Mouse (Mus musculus): Measurements from ENCODE around the gene Bri3. TPM values are rescaled to one million over a fixed set of nuclear protein-coding genes. Genes with fewer than 3 reads are reported as not detected.

Gene Bri3
- total RNA-seq (2022), result 10 to 100 TPM; 35.7 to 43.3 (median 40.9) TPM

DNA sequence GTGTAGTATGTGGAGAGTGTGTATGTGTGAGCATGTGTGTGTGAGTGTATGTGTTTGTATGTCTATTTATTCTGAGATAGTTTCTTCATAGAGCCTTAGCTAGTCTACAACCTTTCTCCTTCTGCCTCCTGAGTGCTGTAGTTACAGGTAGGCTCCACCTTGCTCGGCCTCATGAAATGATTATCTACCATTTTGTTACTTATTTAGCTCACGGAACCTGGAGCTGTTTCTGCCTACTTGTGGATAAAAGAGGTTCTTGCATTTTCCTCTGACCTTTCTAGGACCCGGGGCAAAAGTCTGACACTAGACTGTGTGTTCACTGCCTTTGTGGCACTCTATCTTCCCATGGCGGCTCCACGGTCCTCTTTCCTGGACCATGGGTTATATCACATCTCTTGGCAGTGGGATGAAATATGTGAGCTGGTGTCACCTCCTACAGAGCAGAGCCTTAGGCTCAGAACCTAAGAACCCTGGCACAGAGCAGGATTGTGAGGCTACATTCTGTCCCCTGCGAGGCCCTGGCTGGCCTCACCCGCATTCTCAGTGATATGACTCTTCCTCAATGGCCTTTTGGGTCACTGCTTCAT, at the start of gene Bri3:
Gene Bri3, plus strand, starts transcription at position 537 of the 587 bp plus-strand sequence.
- no peak for DNase-seq (ENCODE audit: low spot score in 2 of 2)

DNA sequence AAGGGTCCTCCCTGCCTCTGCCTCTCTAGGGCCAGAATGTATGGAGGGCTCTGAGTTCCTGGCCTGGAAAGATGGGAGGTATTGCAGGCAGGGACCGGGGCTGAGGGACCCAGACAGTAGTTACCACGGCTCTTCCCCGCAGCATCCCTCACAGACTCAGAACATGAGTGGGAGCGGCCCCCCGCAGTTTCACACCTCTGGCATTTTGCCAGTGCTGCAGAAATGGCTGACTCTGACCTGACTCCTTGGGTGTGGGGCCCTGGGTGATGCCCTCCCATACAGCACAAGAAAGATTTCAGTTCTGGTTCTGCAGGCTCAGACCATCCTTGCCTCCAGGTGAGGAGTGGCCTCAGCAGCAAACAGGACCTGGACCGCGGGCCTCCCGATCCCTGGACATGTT, 48.7 kb upstream of the Bri3 start:
- no peak for DNase-seq (ENCODE audit: low spot score in 2 of 2)

DNA sequence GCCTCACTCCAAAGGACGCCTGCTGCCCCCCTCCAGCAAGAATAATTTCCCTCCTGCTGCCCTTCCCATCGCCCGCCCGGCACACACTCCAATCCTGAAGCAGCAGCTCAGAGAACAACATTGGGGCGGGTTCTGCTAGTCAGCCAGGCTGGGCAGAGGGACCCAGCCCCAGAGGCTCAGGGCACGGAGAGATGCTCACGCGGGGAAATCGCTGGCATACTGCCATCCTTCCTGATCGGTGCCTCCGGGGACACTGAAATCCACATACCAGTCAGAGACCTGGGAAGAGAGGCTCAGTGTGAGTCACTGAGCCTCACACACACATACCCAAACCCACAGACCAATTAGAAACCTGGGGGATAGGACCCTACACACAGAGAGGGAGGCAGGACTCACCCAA, 43.6 kb upstream of the Bri3 start:
- DNase-seq (ENCODE audit: low spot score in 2 of 2), result no peak

DNA sequence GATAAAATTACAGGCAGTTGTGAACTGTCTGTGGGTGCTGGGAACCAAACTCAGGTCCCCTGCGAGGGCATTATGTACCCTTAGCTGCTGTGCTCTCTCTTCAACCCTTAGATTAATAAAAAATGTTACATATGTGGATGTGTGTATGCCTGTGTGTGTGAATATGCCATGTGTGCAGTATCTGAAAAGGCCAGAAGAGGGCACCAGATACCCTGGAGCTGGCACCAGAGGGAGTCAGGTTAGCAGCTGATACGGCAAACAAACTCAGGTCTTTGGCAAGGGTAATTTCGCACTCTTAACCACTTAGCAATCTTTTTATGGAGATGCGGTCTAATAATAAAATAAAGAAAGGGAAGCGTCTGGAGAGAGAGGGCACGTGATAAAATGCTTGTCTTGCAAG, 41.8 kb upstream of the Bri3 start:
- no peak for DNase-seq (ENCODE audit: low spot score in 2 of 2)

DNA sequence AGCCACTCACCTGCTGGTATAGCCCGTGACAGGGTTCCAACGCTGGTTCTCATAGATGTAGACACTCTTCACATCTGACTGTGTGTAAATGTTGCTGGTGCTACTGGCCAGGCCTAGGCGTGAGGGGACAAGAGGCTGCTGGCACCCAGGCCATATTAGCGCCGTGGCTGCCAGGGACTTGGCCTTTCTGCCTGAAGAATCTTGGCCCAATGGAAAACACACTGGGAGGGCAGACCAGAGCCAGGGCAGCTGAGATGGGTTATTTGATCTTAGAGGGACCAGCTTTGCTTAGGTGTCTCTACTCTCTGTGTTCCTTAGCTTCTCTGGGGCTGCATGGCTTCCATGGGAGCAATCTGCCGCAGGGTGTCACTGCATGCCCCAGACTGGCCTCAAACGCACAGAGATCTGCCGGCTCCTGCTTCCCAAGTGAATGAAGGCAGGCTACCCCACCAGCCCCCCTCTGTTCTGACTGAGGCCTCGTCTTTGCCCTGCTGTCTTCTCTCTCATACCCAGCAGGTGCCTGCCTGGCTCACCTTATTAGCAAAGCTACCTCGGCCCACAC, 40.8 kb upstream of the Bri3 start:
- peak; percentile 41 to 73 for DNase-seq (ENCODE audit: low spot score in 2 of 2)

DNA sequence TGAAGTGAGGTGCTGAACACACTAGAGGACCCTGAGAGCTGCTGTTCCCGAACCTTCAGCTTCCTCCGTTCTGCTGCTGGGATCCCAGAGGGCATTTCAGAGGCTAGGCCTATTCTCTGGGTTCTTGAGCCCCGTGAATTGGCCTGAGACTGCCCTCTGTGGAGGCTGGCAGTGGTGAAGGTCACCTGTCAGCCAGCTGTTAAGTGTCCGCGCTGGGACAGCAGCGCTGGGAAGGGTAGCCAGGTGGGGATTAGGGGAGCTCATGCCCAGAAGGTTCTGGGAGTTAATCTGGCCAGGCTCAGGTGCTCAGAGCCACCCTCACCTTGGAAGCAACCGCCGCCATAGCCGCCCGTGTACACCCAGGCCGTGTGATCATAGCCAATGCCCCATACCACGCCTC, 39.9 kb upstream of the Bri3 start:
- no peak for DNase-seq (ENCODE audit: low spot score in 2 of 2)

DNA sequence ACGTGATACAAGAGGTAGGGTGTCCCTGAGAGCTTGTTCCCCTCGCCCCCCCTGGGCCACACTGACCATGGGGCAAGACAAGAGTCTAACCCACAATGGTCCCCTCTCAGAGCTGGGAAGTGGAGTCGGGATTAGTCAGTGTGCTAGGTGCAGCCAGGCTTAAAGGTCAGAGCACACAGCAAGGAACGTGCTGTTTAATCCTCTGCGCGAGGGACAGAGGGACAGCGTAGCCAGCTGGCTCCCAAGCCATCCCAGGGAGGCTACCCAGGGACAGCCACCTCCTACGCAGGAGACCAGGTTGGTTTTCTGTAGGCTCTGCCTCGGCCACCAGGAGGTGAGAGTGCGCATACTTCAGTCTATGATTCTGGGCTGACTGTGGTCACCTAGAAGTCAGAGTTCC, 39.3 kb upstream of the Bri3 start:
- DNase-seq (ENCODE audit: low spot score in 2 of 2), result no peak

DNA sequence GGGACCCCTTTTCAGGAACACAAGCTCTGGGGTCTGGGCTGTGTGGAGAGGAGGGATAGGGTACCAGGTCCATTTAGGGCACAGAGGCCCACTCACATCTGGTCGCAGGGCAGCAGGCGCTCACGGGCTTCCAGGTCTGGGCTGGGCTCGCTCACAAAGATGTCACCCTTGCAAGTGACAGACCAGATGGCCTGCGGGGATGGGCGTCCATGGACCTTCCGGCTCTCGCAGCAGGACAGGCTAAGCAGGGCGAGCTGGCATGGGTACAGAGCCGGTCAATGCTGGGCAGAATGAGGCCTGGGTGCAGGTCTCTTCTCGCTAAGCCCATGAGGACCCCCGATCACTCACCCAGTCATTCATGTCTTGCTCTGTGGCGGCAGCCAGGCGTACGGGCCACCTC, 38.2 kb upstream of the Bri3 start:
- no peak for DNase-seq (ENCODE audit: low spot score in 2 of 2)

DNA sequence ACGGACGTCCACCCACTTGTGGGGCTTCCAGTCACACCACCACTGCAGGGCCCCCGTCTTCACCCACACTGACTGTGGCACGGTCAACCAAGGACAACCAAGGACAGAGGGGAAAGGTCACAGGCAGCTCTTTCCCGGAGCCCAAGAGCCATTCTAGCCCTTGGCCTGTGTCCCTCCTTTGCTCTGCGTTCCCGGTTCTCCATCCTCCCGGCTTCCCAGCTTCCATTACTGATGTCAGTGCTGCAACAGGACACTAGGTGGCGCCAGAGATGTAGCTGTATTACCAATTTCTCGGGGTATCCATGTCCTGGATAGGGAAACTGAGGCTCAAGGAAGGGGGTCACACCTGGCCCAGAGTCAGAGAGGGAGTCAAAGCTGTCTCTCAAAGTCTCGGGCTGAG, 36.8 kb upstream of the Bri3 start:
- DNase-seq (ENCODE audit: low spot score in 2 of 2), result no peak

DNA sequence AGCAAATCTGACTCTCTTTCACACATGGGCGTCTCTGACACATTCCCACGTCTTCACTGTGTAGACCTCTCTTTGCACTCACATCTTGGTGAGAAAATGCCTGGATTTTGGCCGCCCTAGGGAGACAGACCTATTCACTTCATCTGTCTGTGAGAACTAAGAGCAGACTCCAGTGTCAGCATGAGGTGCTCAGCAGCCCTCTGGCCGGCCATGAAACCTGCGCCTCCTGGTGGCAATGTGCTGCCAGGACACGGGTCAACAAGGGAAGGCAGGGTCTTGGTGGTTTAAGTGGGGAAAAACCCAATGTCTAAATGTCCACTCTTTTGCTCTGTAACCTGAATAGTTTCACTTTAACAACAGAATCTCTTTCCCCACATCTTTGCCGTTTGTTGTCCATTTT, 29.8 kb upstream of the Bri3 start:
- no peak for DNase-seq (ENCODE audit: low spot score in 2 of 2)

DNA sequence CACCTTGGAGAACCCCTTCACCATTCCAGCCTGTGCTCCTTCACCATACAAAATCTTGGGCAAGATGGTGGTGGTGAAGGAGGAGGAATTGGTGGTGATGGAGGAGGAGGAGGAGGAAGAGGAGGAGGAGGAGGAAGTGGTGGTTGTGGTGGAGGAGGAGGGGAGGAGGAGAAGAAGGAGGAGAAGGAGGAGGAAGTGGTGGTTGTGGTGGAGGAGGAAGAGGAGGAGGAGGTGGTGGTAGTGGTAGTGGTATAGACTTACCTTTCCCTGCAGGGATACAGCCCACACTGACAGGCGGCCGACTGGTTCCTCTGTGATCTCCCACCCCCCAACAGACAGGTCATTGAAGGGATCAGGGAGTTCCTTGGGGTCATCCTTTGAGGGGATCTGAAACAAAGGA, 28.2 kb upstream of the Bri3 start:
- DNase-seq (ENCODE audit: low spot score in 2 of 2), result no peak

DNA sequence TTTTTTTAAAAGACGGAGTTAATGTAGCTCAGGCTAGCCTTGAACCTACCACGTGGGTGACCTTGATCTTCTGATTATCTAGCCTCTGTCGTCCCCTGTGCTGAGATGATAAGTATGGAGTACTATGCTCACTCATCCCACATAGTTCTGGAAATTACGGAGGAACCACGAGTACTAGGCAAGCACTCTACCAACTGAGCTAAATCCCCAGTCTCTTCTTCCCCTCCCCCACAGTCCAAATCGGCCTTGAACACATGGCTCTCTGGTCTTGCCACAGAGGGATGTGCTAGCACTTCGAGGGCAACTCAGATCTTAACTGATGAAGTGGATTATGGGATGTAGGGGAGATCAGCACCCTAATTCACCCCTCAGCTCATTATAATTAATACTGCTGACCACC, 26.2 kb upstream of the Bri3 start:
- no peak for DNase-seq (ENCODE audit: low spot score in 2 of 2)

DNA sequence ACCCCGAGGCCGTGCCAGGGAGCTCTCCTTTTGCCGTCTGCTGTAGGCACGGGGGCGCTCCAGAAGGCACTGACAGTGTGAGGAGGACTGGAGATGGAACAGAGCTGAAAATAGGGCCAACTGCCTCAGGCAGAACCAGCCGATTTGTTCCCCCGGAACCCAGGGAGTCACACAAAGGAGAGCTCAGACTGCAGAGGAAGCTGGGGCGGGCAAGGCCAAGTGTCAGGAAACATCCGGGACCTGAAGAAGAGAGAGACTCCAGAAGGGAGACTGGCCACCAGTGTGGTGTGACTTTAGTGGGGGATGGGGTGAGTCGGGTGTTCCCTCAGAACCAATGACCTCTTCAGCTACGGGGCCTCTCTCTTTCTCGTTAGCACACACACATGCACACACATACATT, 24.9 kb upstream of the Bri3 start:
- DNase-seq (ENCODE audit: low spot score in 2 of 2), result no peak

DNA sequence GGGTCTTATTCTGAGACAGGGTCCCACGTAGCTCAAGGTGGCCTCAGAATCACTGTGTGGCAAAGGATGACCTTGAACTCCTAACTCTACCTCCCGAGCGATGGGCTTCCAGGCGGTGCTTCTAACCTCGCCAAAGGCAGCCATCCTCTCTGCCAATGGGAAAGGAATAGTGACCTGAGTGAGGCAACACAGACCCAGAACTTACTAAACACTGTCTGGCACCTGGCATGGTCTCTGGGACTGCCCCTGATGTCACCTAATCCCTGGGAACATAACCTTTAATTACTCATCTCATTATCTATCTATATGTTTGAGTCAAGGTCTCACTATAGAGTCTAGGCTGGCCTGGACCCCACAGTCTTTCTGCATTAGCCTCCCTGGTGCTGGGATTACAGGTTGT, 24.3 kb upstream of the Bri3 start:
- no peak for DNase-seq (ENCODE audit: low spot score in 2 of 2)

DNA sequence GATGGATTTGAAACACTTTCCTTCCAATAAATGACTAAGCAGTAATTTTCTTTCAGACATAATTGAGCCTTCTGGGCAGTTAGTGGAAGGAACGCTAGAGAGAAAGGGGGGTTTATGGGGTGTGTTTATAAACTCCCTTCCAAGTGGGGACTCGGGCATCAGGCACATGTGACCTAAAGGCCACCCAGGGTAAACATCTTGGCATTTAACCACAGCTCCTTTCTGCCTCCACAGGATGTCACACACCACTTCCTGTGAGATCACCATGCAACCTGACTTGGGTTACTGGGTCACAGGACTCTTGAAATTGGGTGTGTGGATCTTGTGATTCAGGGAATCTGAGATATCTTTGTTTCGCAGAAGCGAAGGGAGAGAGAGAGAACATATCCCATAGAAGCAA, 22.9 kb upstream of the Bri3 start:
- DNase-seq (ENCODE audit: low spot score in 2 of 2), result no peak

DNA sequence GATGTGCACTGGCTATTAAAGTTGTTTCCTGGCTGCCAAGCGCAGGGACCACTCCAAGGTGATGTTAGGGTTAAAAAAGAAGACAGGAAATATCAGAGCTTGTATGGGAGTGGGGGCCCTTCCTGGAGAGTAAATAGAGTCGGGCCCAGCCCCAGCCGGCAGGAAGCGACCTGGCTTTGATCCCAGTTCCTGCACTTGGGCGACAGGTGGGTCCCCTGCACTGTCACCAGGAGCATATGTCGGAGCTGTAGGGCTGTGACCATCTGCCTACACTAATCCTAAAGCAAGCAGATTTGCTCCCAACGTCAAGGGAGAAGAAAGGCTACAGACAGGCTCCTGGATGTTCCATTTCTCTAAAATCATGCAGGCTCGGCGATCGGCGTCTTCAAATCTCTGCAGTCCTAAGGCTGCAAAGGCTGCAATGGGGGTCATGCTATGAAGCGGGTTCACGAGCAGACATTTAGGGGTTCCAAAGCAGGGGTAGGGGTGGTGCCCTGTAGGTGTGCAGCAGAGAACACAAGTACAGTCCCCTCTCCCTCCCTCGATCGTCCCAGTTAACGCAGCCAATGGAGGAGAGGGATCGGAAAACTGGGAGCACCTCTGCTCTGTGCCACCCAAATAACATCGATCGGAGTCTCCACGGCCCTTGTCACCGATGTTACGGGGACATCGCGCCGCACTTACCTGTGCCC, 21.3 kb upstream of the Bri3 start:
- DNase-seq (ENCODE audit: low spot score in 2 of 2), result peak in 1 of 2 experiments; percentile 19

DNA sequence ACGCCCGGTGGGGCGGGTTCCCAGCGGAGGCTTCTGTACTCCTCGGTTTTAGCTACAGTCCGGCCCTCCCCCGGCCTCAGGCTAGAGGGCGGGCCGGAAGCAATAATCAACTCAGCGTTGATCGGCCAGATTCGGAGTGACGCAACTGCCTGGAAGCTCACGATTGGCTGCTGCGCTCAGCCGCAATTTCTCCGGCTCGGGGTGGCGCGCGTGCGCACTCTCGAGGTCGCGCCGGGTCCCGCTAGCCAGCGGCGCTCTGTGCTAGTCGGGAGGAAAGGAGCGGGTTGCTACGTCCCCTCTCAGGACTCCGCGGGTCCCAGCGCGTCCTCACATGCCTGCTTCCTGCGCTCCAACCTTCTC, 20.8 kb upstream of the Bri3 start, which contains the start of gene Tecpr1:
Gene Tecpr1, minus strand, starts transcription at position 113 of the 360 bp plus-strand sequence.
- DNase-seq (ENCODE audit: low spot score in 2 of 2), result peak; percentile 89 to 92

DNA sequence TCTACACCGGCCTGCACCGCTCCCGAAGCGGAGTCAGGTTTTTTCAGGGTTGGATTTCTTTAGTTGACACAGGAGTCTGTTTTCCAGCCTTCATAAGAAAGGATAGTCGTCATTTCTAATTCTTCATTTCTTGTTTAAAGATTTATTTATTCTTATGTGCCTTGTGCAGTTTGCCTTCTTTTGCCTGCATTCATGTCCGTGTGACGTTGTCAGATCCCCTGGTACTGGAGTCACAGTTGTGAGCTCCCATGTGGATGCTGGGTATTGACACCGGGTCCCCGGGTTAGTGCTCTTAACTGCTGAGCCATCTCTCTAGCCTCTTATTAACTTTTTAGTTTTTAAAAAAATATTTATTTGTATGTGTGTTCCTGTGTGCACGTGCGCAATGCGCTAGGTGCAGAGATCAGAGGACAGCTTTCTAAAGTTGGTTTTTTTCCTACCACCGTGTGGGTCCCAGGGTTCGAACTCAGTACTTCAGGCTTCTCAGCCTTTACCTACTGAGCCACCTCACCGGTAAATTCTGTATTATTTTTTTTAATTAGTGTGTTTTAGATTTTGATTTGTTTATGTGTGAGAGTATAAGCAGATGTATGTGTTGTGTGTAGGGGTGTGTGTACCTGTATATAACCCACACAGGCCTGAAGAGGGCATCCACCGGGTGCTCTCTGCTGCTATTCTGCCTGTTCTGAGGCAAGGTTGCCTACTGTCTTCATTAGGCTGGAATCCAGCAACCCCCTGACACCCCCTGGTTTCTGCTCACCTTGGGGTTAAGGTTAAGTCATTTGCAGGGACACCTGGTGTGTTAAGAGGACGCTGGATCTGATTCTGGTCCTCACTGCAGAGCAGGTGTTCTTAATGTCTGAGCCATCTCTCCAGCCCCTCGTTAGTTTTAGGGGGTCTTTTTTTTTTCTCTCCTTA, 20.1 kb upstream of the Bri3 start:
- DNase-seq (ENCODE audit: low spot score in 2 of 2), result no peak

DNA sequence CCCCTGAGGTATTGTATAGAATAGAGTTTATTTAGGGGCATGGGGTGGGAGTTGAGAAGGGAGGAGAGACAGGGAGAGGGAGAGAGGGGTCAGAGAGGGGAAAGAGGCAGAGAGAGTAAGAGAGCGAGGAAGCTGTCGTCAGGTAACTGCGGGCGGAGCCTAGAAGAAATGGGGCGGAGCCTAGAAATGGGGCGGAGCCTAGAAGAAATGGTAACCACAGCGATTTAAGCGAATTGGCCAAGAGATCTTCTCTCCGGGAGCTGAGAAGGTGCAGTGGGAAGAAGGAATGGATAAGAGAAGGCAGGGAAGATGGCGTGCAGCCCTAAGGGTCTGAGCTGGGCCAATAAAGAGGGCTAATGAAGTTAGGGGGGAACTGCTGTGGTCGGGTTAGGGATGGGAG, 18.0 kb upstream of the Bri3 start:
- no peak for DNase-seq (ENCODE audit: low spot score in 2 of 2)

DNA sequence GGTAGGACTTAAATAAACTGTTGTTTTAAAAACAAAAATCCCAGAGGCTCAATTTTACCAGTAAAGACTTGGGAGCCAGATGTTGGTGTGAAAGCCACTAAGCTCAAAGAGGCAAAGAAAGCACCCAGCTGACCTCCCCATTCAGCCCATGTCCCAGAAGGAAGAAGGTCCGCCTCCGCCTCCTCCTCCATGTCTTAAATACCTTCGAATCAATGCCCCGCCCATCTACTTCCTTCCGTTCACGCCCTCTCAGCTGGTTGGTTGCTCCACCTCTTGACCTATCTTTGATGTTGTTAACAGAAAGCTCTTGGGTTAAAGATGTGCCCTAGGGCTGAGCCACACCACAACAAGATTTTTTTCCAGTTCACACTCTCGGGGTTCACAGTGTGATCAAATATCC, 14.0 kb upstream of the Bri3 start:
- DNase-seq (ENCODE audit: low spot score in 2 of 2), result no peak

DNA sequence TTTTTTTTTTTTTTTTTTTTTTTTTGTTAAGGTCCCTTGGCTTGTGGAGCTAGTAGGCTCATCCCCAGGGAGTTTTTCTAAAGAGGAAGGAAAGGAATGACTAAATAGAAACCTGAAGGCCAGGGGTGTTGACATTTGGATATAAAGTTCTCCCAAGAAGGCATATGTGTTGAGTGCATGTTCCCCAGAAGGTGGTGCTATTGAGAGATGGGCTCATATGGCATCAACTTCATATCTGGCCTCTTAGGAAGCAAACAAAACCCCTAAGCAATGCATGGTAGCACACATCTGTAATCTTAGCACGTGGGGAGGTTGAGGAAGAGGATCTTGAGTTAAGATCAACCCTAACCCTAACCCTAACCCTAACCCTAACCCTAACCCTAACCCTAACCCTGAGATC, 12.8 kb upstream of the Bri3 start:
- no peak for DNase-seq (ENCODE audit: low spot score in 2 of 2)

DNA sequence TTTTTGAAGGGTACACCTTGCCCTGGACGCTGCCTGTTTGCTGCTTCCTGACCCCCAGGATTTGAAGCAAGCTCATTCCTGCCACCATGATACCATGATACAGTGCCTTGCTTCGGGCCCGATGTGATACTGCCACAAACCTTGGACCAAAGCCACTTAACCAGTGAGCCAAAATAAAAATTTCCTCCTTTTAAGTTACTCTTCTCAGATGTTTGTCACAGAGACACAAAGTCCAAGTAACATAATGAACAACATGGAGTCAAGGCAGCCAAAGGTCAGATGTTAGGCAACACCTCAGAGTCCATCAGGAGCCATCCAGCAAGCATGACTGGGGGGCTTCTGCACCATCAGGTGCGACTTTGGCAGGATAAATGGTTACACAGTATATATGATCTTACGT, 11.7 kb upstream of the Bri3 start:
- no peak for DNase-seq (ENCODE audit: low spot score in 2 of 2)

Measured in gastrocnemius, adult 8-10 months (tissue).